Mouse (Mus musculus) stomach, postnatal 0 days (tissue): ENCODE measurements around the gene Gtf2ird2. TPM values are rescaled to one million over a fixed set of nuclear protein-coding genes. Genes with fewer than 3 reads are reported as not detected.

Experiments
- ATAC-seq: fragments of 200-750 bp; cut with Nextera tagmentation; 2 replicates; pipeline ENCODE4 v1.8.0; 2017; ENCODE audit not compliant: low FRiP score, low TSS enrichment
- DNase-seq: peaks from one replicate; pipeline ENCODE4 v3.0.0-alpha.2; 2016; ENCODE audit warnings: low spot score
- H3K27ac ChIP-seq: fragments of 300-500 bp; sonication (generic); replicated peaks from 2 replicates; pipeline ENCODE4 v1.5.1; 2014; ENCODE audit warnings: mild to moderate bottlenecking, control low read depth
- H3K27me3 ChIP-seq: fragments of 300-500 bp; sonication (generic); 2 replicates; pipeline ENCODE4 v1.6.1; 2014; ENCODE audit warnings: low read length; ENCODE audit not compliant: control insufficient read depth, insufficient read depth
- H3K36me3 ChIP-seq: fragments of 300-500 bp; sonication (generic); 2 replicates; pipeline ENCODE4 v1.6.1; 2014; ENCODE audit warnings: low read length, mixed read lengths; ENCODE audit not compliant: control insufficient read depth, insufficient read depth
- H3K4me1 ChIP-seq: fragments of 300-500 bp; sonication (generic); replicated peaks from 2 replicates; pipeline ENCODE4 v1.6.1; 2014; ENCODE audit warnings: antibody characterized with exemption; ENCODE audit not compliant: control insufficient read depth, insufficient read depth
- H3K4me2 ChIP-seq: fragments of 300-500 bp; sonication (generic); replicated peaks from 2 replicates; pipeline ENCODE4 v1.6.1; 2014; ENCODE audit warnings: low read depth, mild to moderate bottlenecking, control low read depth, moderate library complexity
- H3K4me3 ChIP-seq: fragments of 300-500 bp; sonication (generic); 2 replicates; pipeline ENCODE4 v1.5.1; 2014; ENCODE audit warnings: low read depth, low read length, control low read depth
- H3K9ac ChIP-seq: fragments of 300-500 bp; sonication (generic); 2 replicates; pipeline ENCODE4 v1.6.1; 2014; ENCODE audit warnings: mild to moderate bottlenecking, low read length, control low read depth, mixed read lengths
- H3K9me3 ChIP-seq: fragments of 300-500 bp; sonication (generic); 2 replicates; pipeline ENCODE4 v1.6.1; 2016; ENCODE audit warnings: low read length; ENCODE audit not compliant: control insufficient read depth
- CTCF ChIP-seq: IDR thresholded peaks from 2 replicates; pipeline ENCODE4 v1.5.1; 2016; ENCODE audit warnings: antibody characterized with exemption, low read depth, mild to moderate bottlenecking, moderate library complexity
- EP300 ChIP-seq: optimal IDR thresholded peaks from 2 replicates; pipeline ENCODE3; 2016; ENCODE audit warnings: antibody characterized with exemption
- WGBS: fragments of 180-500 bp; shearing (Covaris S2); extraction: QIAGEN DNeasy Blood & Tissue Kit; methylation state at CpG from one replicate; pipeline ENCODE4 v1.1.7; 2014; 5-methylcytosine and 5-hydroxymethylcytosine counted together
- polyA plus RNA-seq: library from polyadenylated mRNA; unstranded; fragments of >200 nt; fragmentation: Nextera tagmentation; extraction: Ambion mirVana; gene quantifications from 2 replicates; pipeline ENCODE4 v1.2.1, GENCODE M21; 2015

The Gtf2ird2 gene
- polyA plus RNA-seq, 1 experiment from 2014 or later = 3.2 TPM

- no peak overlapping the region for H3K4me2 ChIP-seq
- no peak overlapping the region for H3K27ac ChIP-seq
- no peak; the same call in 1 of the 2 replicates for ATAC-seq
- no peaks in the 10 kb centered on the region for H3K27me3 ChIP-seq
- H3K4me1 ChIP-seq = no peaks in the 10 kb centered on the region
- no peak overlapping the region for H3K9ac ChIP-seq
- TF ChIP-seq EP300 (no peak), CTCF (no peak)
- H3K36me3 ChIP-seq = peaks cover 50% of the 10 kb centered on the region
- H3K4me3 ChIP-seq = no peak overlapping the region
- 87% methylated on average over 8 of the region's 8 CpGs for WGBS
- no peaks in the 10 kb centered on the region for H3K9me3 ChIP-seq
- no peak for DNase-seq
Observed at GRCm38 (mm10) chr5:134268751-134269150, 84.9 kb downstream of the Gtf2ird2 start.

GRCm38 (mm10) chr5:134269751-134270150 is 85.9 kb downstream of the Gtf2ird2 start:
- H3K36me3 ChIP-seq = peaks cover 48% of the 10 kb centered on the region
- no peak overlapping the region for H3K9ac ChIP-seq
- DNase-seq (no peak), ATAC-seq (no peak)
- H3K4me2 ChIP-seq = no peak overlapping the region
- H3K27ac ChIP-seq = no peak overlapping the region
- 71% methylated on average over 5 of the region's 5 CpGs for WGBS
- no peaks in the 10 kb centered on the region for H3K27me3 ChIP-seq
- H3K9me3 ChIP-seq = no peaks in the 10 kb centered on the region
- TF ChIP-seq EP300 (no peak), CTCF (no peak)
- H3K4me3 ChIP-seq = no peak overlapping the region
- H3K4me1 ChIP-seq = no peaks in the 10 kb centered on the region

GRCm38 (mm10) chr5:134270566-134270965 is 86.7 kb downstream of the Gtf2ird2 start:
- Histone ChIP-seq H3K9me3 (no peaks in the 10 kb centered on the region), H3K9ac (no peak overlapping the region), H3K36me3 (peaks cover 49% of the 10 kb centered on the region), H3K4me2 (no peak overlapping the region), H3K4me3 (no peak overlapping the region), H3K27ac (no peak overlapping the region), H3K27me3 (no peaks in the 10 kb centered on the region), H3K4me1 (no peaks in the 10 kb centered on the region)
- TF ChIP-seq EP300 (no peak), CTCF (no peak)
- 59% methylated on average over 4 of the region's 4 CpGs for WGBS
- DNase-seq = no peak
- no peak for ATAC-seq

- DNase-seq (no peak), ATAC-seq (no peak)
- no peaks in the 10 kb centered on the region for H3K27me3 ChIP-seq
- TF ChIP-seq CTCF (no peak), EP300 (no peak)
- H3K9ac ChIP-seq = no peak overlapping the region
- no peaks in the 10 kb centered on the region for H3K4me1 ChIP-seq
- H3K27ac ChIP-seq = no peak overlapping the region
- 85% methylated on average over 11 of the region's 11 CpGs for WGBS
- H3K9me3 ChIP-seq = no peaks in the 10 kb centered on the region
- no peak overlapping the region for H3K4me3 ChIP-seq
- peaks cover 50% of the 10 kb centered on the region for H3K36me3 ChIP-seq
- H3K4me2 ChIP-seq = no peak overlapping the region
Observed at GRCm38 (mm10) chr5:134271421-134271820, 87.6 kb downstream of the Gtf2ird2 start.

GRCm38 (mm10) chr5:134272761-134273160 is 88.9 kb downstream of the Gtf2ird2 start:
- DNase-seq = no peak
- TF ChIP-seq CTCF (no peak), EP300 (no peak)
- Histone ChIP-seq H3K9me3 (no peaks in the 10 kb centered on the region), H3K4me1 (no peaks in the 10 kb centered on the region), H3K27me3 (no peaks in the 10 kb centered on the region), H3K27ac (no peak overlapping the region), H3K9ac (no peak overlapping the region), H3K4me2 (no peak overlapping the region), H3K36me3 (peaks cover 45% of the 10 kb centered on the region), H3K4me3 (no peak overlapping the region)
- no peak for ATAC-seq
- 86% methylated on average over 11 of the region's 11 CpGs for WGBS

- DNase-seq (no peak), ATAC-seq (no peak)
- Histone ChIP-seq H3K36me3 (peaks cover 45% of the 10 kb centered on the region), H3K9me3 (no peaks in the 10 kb centered on the region), H3K9ac (no peak overlapping the region), H3K4me2 (no peak overlapping the region), H3K27me3 (no peaks in the 10 kb centered on the region), H3K4me3 (no peak overlapping the region), H3K27ac (no peak overlapping the region), H3K4me1 (no peaks in the 10 kb centered on the region)
- TF ChIP-seq EP300 (no peak), CTCF (no peak)
- 83% methylated on average over 8 of the region's 8 CpGs for WGBS
Observed at GRCm38 (mm10) chr5:134273761-134274160, 89.9 kb downstream of the Gtf2ird2 start.

Other genes with a start within 250 kb of the Gtf2ird2 start
- gene Castor2, start 84.3 kb upstream of the Gtf2ird2 start, polyA plus RNA-seq = 3.8 and 4.0 TPM in 2 replicates
- 17.6 and 18.0 TPM in 2 replicates for gene Rcc1l, start 7.2 kb upstream of the Gtf2ird2 start, polyA plus RNA-seq
- gene Ncf1, start 45.6 kb downstream of the Gtf2ird2 start, polyA plus RNA-seq = 2.2 and 2.4 TPM in 2 replicates
- gene Gtf2i, start 130.7 kb downstream of the Gtf2ird2 start, polyA plus RNA-seq = 63.0 and 81.9 TPM in 2 replicates